Comparison of ENCODE assay signal across 9 mouse cellular contexts in the genomic region with DNA sequence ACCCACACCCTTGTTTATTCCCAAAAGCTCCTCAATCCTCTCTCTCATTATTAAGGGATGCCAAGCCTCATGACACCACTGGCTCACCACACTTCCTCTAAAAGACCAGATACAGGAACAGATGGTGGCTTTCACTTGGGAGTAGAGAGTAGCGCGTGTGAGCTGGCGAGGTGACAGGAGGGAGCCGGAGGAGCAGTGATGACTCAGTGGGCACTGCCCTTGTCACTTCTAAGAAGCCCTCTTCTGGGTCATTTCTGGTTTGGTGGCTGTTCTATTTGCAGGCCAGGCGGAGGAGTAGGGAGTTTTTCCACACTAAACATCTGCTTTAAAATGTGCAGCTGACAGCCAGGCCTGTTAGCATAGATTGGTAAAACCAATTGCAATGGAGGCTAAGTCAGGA. TPM values are rescaled to one million over a fixed set of nuclear protein-coding genes. Genes with fewer than 3 reads are reported as not detected.
DNase-seq lines count a peak whose midpoint lies in the region; ATAC-seq lines count a peak whose summit lies in the region.
"Had no signal": no experiment of that assay in that cellular context is flagged by ENCODE, and none has a peak within 500 bp of the region (broad histone marks: within the 10 kb centered on the region; RNA-seq: fewer than 3 reads in every experiment).

No protein-coding gene starts in this region.

- WGBS in neural tube, embryonic 13.5 days = 67% methylated on average over 5 of the region's 5 CpGs
- 56% methylated on average over 5 of the region's 5 CpGs for WGBS in neural tube, embryonic 15.5 days
- 71% methylated on average over 5 of the region's 5 CpGs for WGBS in midbrain, embryonic 14.5 days

- intact Hi-C loops in left cerebral cortex, postnatal 14 days (cut with DNase I) = no loop called here

- no peak overlapping the region for H3K27ac ChIP-seq in neural tube, embryonic 13.5 days (replicated peaks)
- H3K27ac ChIP-seq in neural tube, embryonic 15.5 days (replicated peaks) = no peak overlapping the region
- H3K27ac ChIP-seq in midbrain, embryonic 14.5 days (replicated peaks; ENCODE audit: low read depth, low read length) = no peak overlapping the region
- H3K27ac ChIP-seq: kidney, postnatal 0 days; neural tube, embryonic 12.5 days had no signal

- no peaks in the 10 kb centered on the region for H3K27me3 ChIP-seq in neural tube, embryonic 13.5 days
- H3K27me3 ChIP-seq in neural tube, embryonic 15.5 days (replicated peaks) = no peaks in the 10 kb centered on the region
- H3K27me3 ChIP-seq in midbrain, embryonic 14.5 days (ENCODE audit: control insufficient read depth, insufficient read depth, low read length) = no peaks in the 10 kb centered on the region
- H3K27me3 ChIP-seq: neural tube, embryonic 12.5 days had no signal

- peaks cover 39% of the 10 kb centered on the region for H3K4me1 ChIP-seq in neural tube, embryonic 13.5 days (replicated peaks)
- H3K4me1 ChIP-seq in neural tube, embryonic 15.5 days = peaks cover 42% of the 10 kb centered on the region
- H3K4me1 ChIP-seq in midbrain, embryonic 14.5 days (ENCODE audit: control insufficient read depth, insufficient read depth, low read length) = no peaks in the 10 kb centered on the region

- no peak overlapping the region for H3K9ac ChIP-seq in neural tube, embryonic 13.5 days
- H3K9ac ChIP-seq in neural tube, embryonic 15.5 days (replicated peaks) = no peak overlapping the region
- no peak overlapping the region for H3K9ac ChIP-seq in midbrain, embryonic 14.5 days (replicated peaks; ENCODE audit: low read length)
- H3K9ac ChIP-seq: neural tube, embryonic 12.5 days had no signal

- 0 out of 2 replicates have a peak, but pooled peaks have one; percentile 37 for ATAC-seq in neural tube, embryonic 13.5 days (ENCODE audit: low read depth)
- no peak for ATAC-seq in neural tube, embryonic 15.5 days (ENCODE audit: low FRiP score)
- ATAC-seq in common myeloid progenitor, adult 5-6 weeks (replicated peaks; ENCODE audit: low read depth, poor library complexity, severe bottlenecking) = peak; percentile 55
- ATAC-seq in midbrain, embryonic 14.5 days (ENCODE audit: low FRiP score, low TSS enrichment) = no peak

- no peak overlapping the region for H3K4me3 ChIP-seq in neural tube, embryonic 13.5 days
- no peak overlapping the region for H3K4me3 ChIP-seq in neural tube, embryonic 15.5 days (replicated peaks)
- no peak overlapping the region for H3K4me3 ChIP-seq in midbrain, embryonic 14.5 days (replicated peaks; ENCODE audit: low read depth, low read length)
- H3K4me3 ChIP-seq: neural tube, embryonic 12.5 days had no signal

- H3K9me3 ChIP-seq in neural tube, embryonic 13.5 days = no peaks in the 10 kb centered on the region
- H3K9me3 ChIP-seq in neural tube, embryonic 15.5 days (replicated peaks) = no peaks in the 10 kb centered on the region
- H3K9me3 ChIP-seq in midbrain, embryonic 14.5 days (ENCODE audit: control insufficient read depth, low read length) = no peaks in the 10 kb centered on the region
- H3K9me3 ChIP-seq: neural tube, embryonic 12.5 days had no signal

- no peaks in the 10 kb centered on the region for H3K36me3 ChIP-seq in neural tube, embryonic 13.5 days
- H3K36me3 ChIP-seq in neural tube, embryonic 15.5 days = no peaks in the 10 kb centered on the region
- 0 out of 2 replicates have a peak, but pooled peaks cover 2% of the 10 kb centered on the region for H3K36me3 ChIP-seq in midbrain, embryonic 14.5 days (ENCODE audit: control insufficient read depth, insufficient read depth, low read length)
- H3K36me3 ChIP-seq: neural tube, embryonic 12.5 days had no signal

- peak; percentile 78 for DNase-seq in adrenal gland, postnatal 14 days
- DNase-seq in left cerebral cortex, postnatal 14 days (ENCODE audit: low spot score in 2 of 2) = peak; percentile 19 to 48
- DNase-seq in midbrain, embryonic 14.5 days = no peak
- no peak for DNase-seq in kidney, postnatal 14 days

- H3K4me2 ChIP-seq in neural tube, embryonic 13.5 days = no peak overlapping the region
- H3K4me2 ChIP-seq in neural tube, embryonic 15.5 days = no peak overlapping the region
- H3K4me2 ChIP-seq in midbrain, embryonic 14.5 days (ENCODE audit: low read length) = no peak overlapping the region
- H3K4me2 ChIP-seq: neural tube, embryonic 12.5 days had no signal

RNA-seq across cellular contexts. Expression of gene Igf2r, which starts 11.5 kb away (rescaled TPM):
- polyA plus RNA-seq in neural tube, embryonic 13.5 days (2015; fragmentation: Nextera tagmentation; extraction: Ambion mirVana) = 11.5 and 13.4 TPM in 2 replicates
- polyA plus RNA-seq in neural tube, embryonic 15.5 days (2015; fragmentation: Nextera tagmentation; extraction: Ambion mirVana) = 10.1 and 12.6 TPM in 2 replicates
- 65.2 and 75.4 TPM in 2 replicates for total RNA-seq in adrenal gland, postnatal 14 days (2021)
- 5.8 and 7.3 TPM in 2 replicates for total RNA-seq in common myeloid progenitor, adult 5-6 weeks (2017)
- 10 to 100 TPM; 25.8 to 25.9 TPM for total RNA-seq in left cerebral cortex, postnatal 14 days (2021)
- polyA plus RNA-seq in midbrain, embryonic 14.5 days (2014; fragmentation: Nextera tagmentation; extraction: Ambion mirVana) = 9.2 and 13.4 TPM in 2 replicates

Comparison
In these comparisons a context has a peak if more than half of its experiments do, and no peak if none do; other contexts are left out.
1. ATAC-seq: peak in neural tube, embryonic 13.5 days (single experiment) and common myeloid progenitor, adult 5-6 weeks (single experiment); none in neural tube, embryonic 15.5 days (single experiment) and midbrain, embryonic 14.5 days (single experiment).
2. DNase-seq: peak in adrenal gland, postnatal 14 days (single experiment) and left cerebral cortex, postnatal 14 days (2 of 2); none in midbrain, embryonic 14.5 days (single experiment) and kidney, postnatal 14 days (single experiment).